Mouse (Mus musculus) G1E (cell line): Measurements from ENCODE around the gene Ptpn21.

Experiments used
- CTCF ChIP-seq: IDR thresholded peaks from 2 replicates; pipeline ENCODE4 v1.5.1; 2012; ENCODE audit warnings: low read depth, low read length, inconsistent platforms, mixed read lengths
- GATA1 ChIP-seq: IDR thresholded peaks from 2 replicates; pipeline ENCODE4 v1.6.1; 2012; ENCODE audit warnings: borderline replicate concordance, low read length, inconsistent platforms, mixed read lengths
- GATA2 ChIP-seq: IDR thresholded peaks from 2 replicates; pipeline ENCODE4 v1.6.1; 2012; ENCODE audit warnings: low read depth, low read length, inconsistent platforms, borderline replicate concordance
- POLR2AphosphoS5 ChIP-seq: IDR thresholded peaks from 2 replicates; pipeline ENCODE4 v1.6.1; 2012; ENCODE audit warnings: low read depth, low read length, inconsistent platforms; ENCODE audit not compliant: insufficient replicate concordance

- TF ChIP-seq CTCF (no peak), GATA2 (no peak), GATA1 (no peak), POLR2AphosphoS5 (no peak)
Observed at GRCm38 (mm10) chr12:98733776-98734175, 3.4 kb downstream of the Ptpn21 start.
